Mouse (Mus musculus) embryonic facial prominence, embryonic 11.5 days (tissue): ENCODE measurements around the gene Anapc16. TPM values are rescaled to one million over a fixed set of nuclear protein-coding genes. Genes with fewer than 3 reads are reported as not detected.

Source experiments
- ATAC-seq: fragments of 200-750 bp; cut with Nextera tagmentation; replicated peaks from 2 replicates; pipeline ENCODE4 v1.8.0; 2017; ENCODE audit warnings: low read depth; ENCODE audit not compliant: insufficient number of reproducible peaks, low FRiP score, low TSS enrichment
- DNase-seq: peaks from one replicate; pipeline ENCODE4 v3.0.0-alpha.2; 2015; ENCODE audit warnings: low spot score
- H3K27ac ChIP-seq: fragments of 300-500 bp; sonication (generic); replicated peaks from 2 replicates; pipeline ENCODE4 v1.5.1; 2014; ENCODE audit warnings: mild to moderate bottlenecking, low read depth, low read length, control low read depth
- H3K27me3 ChIP-seq: fragments of 300-500 bp; sonication (generic); 2 replicates; pipeline ENCODE4 v1.6.1; 2014; ENCODE audit warnings: mild to moderate bottlenecking, low read length, moderate library complexity, mixed read lengths; ENCODE audit not compliant: control insufficient read depth, insufficient read depth
- H3K36me3 ChIP-seq: fragments of 300-500 bp; sonication (generic); replicated peaks from 2 replicates; pipeline ENCODE4 v1.6.1; 2014; ENCODE audit warnings: low read depth, mild to moderate bottlenecking, low read length, moderate library complexity, mixed read lengths; ENCODE audit not compliant: control insufficient read depth, insufficient read depth
- H3K4me1 ChIP-seq: fragments of 300-500 bp; sonication (generic); 2 replicates; pipeline ENCODE4 v1.6.1; 2014; ENCODE audit warnings: low read length, mixed read lengths; ENCODE audit not compliant: control insufficient read depth, insufficient read depth
- H3K4me2 ChIP-seq: fragments of 300-500 bp; sonication (generic); 2 replicates; pipeline ENCODE4 v1.6.1; 2014; ENCODE audit warnings: low read depth, mild to moderate bottlenecking, control low read depth, low read length, moderate library complexity
- H3K4me3 ChIP-seq: fragments of 300-500 bp; sonication (generic); 2 replicates; pipeline ENCODE4 v1.5.1; 2014; ENCODE audit warnings: low read depth, low read length, control low read depth
- H3K9ac ChIP-seq: fragments of 300-500 bp; sonication (generic); replicated peaks from 2 replicates; pipeline ENCODE4 v1.6.1; 2014; ENCODE audit warnings: mild to moderate bottlenecking, control low read depth, low read length
- H3K9me3 ChIP-seq: fragments of 300-500 bp; sonication (generic); replicated peaks from 2 replicates; pipeline ENCODE4 v1.6.1; 2016; ENCODE audit warnings: mild to moderate bottlenecking, low read length, inconsistent platforms, mixed read lengths; ENCODE audit not compliant: control insufficient read depth
- WGBS: fragments of 180-500 bp; shearing (Covaris S2); extraction: QIAGEN DNeasy Blood & Tissue Kit; methylation state at CpG from one replicate; pipeline ENCODE4 v1.1.7; 2014; 5-methylcytosine and 5-hydroxymethylcytosine counted together
- polyA plus RNA-seq: library from polyadenylated mRNA; unstranded; fragments of >200 nt; fragmentation: Nextera tagmentation; extraction: Ambion mirVana; gene quantifications from 2 replicates; pipeline ENCODE4 v1.2.1, GENCODE M21; 2014

Gene Anapc16
- polyA plus RNA-seq, 1 experiment from 2014 or later = 88.7 TPM

DNA sequence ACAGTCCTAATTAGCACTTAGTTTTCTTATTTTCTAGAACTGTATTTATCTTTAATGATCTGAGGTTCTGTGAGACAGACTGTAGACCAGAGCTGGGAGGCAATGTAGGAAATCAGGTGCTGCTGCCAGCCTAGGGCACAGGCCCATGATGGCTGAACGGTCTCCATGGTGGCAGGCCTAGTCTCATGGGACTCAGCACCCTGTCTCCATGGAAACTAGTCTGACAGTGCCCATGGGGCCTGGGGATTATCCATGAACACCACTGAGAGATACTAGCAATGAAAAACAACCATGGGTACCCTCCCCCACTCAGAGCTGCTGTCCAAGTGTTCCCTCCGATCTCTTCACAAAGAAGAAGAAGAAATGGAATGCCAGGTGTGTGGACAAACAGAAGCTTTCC lies 29.1 kb upstream of the Anapc16 start:
- Histone ChIP-seq H3K9me3 (no peaks in the 10 kb centered on the region), H3K4me3 (no peak overlapping the region), H3K9ac (no peak overlapping the region), H3K4me1 (no peaks in the 10 kb centered on the region; the same call in 1 of the 2 replicates), H3K27ac (no peak overlapping the region), H3K4me2 (no peak overlapping the region), H3K27me3 (no peaks in the 10 kb centered on the region), H3K36me3 (no peaks in the 10 kb centered on the region)
- ATAC-seq (no peak; the same call in 1 of the 2 replicates), DNase-seq (no peak)
- 75% methylated on average over 2 of the region's 2 CpGs for WGBS

DNA sequence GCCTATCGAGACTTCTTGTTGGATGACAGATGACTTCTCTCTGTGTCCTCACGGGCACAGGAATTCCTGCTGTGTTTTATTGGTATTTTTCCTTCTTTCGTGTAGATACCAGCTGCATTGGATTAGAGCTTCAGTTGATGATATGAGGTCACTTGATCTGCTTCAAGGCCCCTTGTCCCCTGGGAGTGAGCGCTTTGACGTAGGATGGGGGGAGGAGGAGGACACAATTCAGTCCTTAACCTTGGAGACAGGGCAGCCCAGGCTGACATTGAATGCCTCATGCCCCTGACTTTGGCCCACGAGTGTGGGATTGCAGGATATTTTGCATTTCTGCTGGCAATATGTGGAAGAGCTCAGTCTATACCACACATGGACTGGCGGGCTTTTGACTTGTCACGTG lies 28.6 kb upstream of the Anapc16 start:
- Histone ChIP-seq H3K9ac (no peak overlapping the region), H3K27ac (no peak overlapping the region), H3K36me3 (no peaks in the 10 kb centered on the region), H3K27me3 (no peaks in the 10 kb centered on the region), H3K4me1 (peaks cover 3% of the 10 kb centered on the region; the same call in 1 of the 2 replicates), H3K4me2 (no peak overlapping the region), H3K4me3 (no peak overlapping the region), H3K9me3 (no peaks in the 10 kb centered on the region)
- DNase-seq (no peak), ATAC-seq (no peak)
- WGBS = 66% methylated on average over 8 of the region's 8 CpGs

DNA sequence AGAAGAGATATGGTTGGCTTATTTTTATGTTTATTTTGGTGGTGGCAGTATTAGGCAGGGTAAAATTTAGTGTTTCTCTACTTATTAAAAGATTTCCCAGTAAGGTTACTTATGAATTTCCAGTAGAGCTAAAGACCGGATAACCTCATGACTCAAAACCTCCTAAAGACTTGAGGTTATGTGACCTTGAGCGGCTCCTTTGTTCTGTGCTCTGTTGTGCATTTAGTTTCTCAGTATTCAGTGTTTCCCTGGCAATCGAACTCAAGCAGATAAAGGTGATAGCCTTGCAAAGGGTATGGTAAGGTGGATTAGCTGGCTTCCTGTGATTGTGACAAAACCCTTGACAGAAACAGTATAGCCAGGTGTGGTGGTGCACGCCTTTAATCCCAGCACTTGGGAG lies 26.5 kb upstream of the Anapc16 start:
- Histone ChIP-seq H3K4me2 (no peak overlapping the region), H3K4me1 (peaks cover 3% of the 10 kb centered on the region; the same call in 1 of the 2 replicates), H3K27me3 (no peaks in the 10 kb centered on the region), H3K36me3 (no peaks in the 10 kb centered on the region), H3K4me3 (no peak overlapping the region), H3K9me3 (no peaks in the 10 kb centered on the region), H3K9ac (no peak overlapping the region), H3K27ac (no peak overlapping the region)
- DNase-seq (no peak), ATAC-seq (no peak)
- WGBS = 89% methylated on average over 4 of the region's 4 CpGs

DNA sequence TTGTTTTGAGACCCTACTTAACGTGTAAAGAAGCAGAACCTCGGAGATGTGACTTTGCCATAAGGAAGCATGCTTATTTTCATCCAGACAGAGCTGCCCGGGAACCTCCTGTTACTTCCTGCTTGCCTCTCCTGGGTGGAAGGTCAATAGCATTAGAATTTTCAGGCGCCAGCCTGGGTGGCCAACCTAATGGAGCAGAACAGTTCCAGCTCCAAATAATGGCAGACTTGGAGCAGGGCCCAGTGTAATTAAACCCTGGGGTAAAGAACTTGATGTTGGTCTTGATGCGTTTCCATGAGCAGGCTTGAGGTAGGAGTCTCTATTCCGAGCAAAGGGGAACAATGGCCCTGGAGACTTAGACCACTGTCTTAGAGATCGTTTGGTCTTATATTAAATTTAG lies 26.0 kb upstream of the Anapc16 start:
- Histone ChIP-seq H3K27me3 (no peaks in the 10 kb centered on the region), H3K9me3 (no peaks in the 10 kb centered on the region), H3K4me3 (no peak overlapping the region), H3K4me2 (no peak overlapping the region), H3K9ac (no peak overlapping the region), H3K27ac (no peak overlapping the region), H3K4me1 (peaks cover 3% of the 10 kb centered on the region; the same call in 1 of the 2 replicates), H3K36me3 (no peaks in the 10 kb centered on the region)
- WGBS = 71% methylated on average over 7 of the region's 7 CpGs
- DNase-seq (no peak), ATAC-seq (no peak)

DNA sequence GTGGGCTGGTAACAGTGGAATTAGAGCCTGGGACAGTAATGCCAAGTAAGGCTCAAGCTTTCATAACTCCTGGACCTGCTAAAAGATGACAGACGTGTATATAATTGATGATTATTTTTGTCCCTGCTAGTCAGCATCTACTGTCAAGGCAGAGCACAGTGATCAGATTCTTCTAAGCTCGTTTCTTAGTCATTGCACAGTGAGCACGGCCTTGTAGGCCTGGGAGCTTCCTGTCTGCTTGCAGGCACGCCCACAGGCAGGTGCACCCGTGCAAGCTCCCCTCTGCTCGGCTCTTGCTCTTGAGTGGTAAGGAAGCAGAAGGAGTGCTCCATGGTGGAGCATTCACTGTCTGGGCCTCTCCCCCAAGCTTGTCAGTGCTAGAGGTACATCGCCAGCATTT lies 25.2 kb upstream of the Anapc16 start:
- H3K36me3 ChIP-seq = no peaks in the 10 kb centered on the region
- no peak overlapping the region for H3K27ac ChIP-seq
- no peaks in the 10 kb centered on the region for H3K27me3 ChIP-seq
- no peak overlapping the region for H3K4me2 ChIP-seq
- no peak for ATAC-seq
- H3K4me3 ChIP-seq = no peak overlapping the region
- H3K9me3 ChIP-seq = no peaks in the 10 kb centered on the region
- no peak for DNase-seq
- H3K9ac ChIP-seq = no peak overlapping the region
- WGBS = 76% methylated on average over 7 of the region's 7 CpGs
- peaks cover 3% of the 10 kb centered on the region; the same call in 1 of the 2 replicates for H3K4me1 ChIP-seq

DNA sequence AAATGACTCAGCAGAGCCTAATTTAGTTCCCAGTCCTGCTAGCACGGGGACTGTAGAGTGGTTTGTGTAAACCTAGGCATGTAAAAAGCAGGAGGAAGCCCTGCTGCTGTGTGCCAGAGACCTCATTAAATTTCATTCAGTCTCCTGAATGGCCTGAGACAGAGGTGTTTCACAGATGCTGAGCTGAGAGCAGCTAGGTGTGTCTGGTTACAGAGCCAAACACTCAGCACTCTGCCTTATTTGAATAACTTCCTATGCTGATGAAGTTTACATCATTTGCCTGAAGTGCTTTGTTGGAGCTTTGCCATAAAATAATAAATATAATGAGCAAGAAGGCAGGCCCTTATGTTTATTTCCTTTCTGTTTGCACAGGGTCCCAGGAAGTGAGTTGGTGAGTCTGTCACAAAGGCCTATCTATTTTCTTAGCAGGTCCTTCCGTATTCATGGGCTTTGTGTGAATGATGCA lies 24.7 kb upstream of the Anapc16 start:
- no peaks in the 10 kb centered on the region for H3K36me3 ChIP-seq
- 63% methylated on average over 2 of the region's 2 CpGs for WGBS
- H3K4me3 ChIP-seq = no peak overlapping the region
- no peak overlapping the region for H3K9ac ChIP-seq
- H3K9me3 ChIP-seq = no peaks in the 10 kb centered on the region
- no peak for ATAC-seq
- no peak for DNase-seq
- no peak overlapping the region for H3K4me2 ChIP-seq
- no peaks in the 10 kb centered on the region for H3K27me3 ChIP-seq
- no peak overlapping the region for H3K27ac ChIP-seq
- H3K4me1 ChIP-seq = peaks cover 3% of the 10 kb centered on the region; the same call in 1 of the 2 replicates

DNA sequence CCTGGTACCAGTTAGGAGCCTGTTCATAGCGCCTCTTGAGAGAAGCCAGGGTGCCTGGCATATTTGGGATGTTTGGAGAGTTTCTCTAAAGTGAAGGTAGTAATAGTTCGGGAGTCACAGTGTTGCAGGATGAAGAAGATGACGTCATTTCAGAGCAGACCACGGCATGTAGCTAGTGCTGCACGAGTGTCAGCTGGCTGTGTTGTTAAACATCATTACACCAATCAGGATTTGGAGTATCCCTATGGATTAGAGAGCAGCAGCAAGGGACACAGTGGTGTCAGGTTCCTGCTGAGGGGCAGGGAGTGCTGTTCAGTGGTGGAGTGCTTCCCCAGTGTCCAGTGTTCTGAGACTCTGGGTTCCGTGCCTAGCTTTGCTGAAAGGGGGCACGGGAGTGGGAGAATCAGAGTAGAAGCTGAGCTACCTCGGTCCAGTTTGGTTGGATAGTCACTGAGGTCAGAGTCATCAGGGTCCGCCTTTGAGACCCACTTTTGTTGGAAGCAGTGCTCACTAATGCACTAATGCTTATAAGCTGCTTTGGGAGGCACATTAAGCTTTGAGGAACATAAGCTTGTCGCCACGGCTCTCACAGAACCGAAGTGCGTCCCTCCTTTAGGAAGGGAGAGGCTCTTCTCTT lies 23.9 kb upstream of the Anapc16 start:
- Histone ChIP-seq H3K4me2 (no peak overlapping the region), H3K27ac (no peak overlapping the region), H3K4me1 (peaks cover 3% of the 10 kb centered on the region; the same call in 1 of the 2 replicates), H3K9ac (no peak overlapping the region), H3K27me3 (no peaks in the 10 kb centered on the region), H3K4me3 (no peak overlapping the region), H3K36me3 (no peaks in the 10 kb centered on the region), H3K9me3 (no peaks in the 10 kb centered on the region)
- DNase-seq = no peak
- no peak for ATAC-seq
- WGBS = 56% methylated on average over 13 of the region's 13 CpGs

DNA sequence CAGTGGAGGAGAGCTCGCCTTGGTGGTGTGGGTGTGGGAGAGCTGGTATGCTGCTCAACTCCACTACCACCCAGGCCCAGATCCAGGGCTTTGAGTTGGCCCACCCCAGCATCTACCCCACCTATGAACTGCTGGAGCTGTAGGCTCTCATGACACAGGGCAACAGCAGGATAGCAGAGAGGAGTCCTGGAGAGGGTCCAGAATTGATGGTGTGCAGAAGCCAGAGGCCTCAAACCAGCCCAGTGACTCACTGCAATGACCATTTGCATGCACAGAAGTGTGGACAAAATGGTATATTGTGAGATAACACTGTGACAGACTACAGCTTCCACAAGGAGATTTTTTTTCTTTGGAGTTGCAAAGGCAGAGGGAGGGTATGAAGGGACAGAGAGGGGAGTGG lies 20.8 kb upstream of the Anapc16 start:
- no peak for DNase-seq
- no peaks in the 10 kb centered on the region for H3K9me3 ChIP-seq
- no peaks in the 10 kb centered on the region for H3K27me3 ChIP-seq
- H3K4me1 ChIP-seq = peaks cover 3% of the 10 kb centered on the region; the same call in 1 of the 2 replicates
- H3K36me3 ChIP-seq = no peaks in the 10 kb centered on the region
- no peak overlapping the region for H3K9ac ChIP-seq
- no peak for ATAC-seq
- H3K4me3 ChIP-seq = no peak overlapping the region
- 88% methylated on average over 1 of the region's 1 CpGs for WGBS
- no peak overlapping the region for H3K27ac ChIP-seq
- no peak overlapping the region for H3K4me2 ChIP-seq
